Mouse (Mus musculus) myocyte (in vitro differentiated cells): ENCODE measurements around the gene Ybx3. TPM values are rescaled to one million over a fixed set of nuclear protein-coding genes. Genes with fewer than 3 reads are reported as not detected.

ENCODE experiments used
- H3K27me3 ChIP-seq: one replicate; pipeline ENCODE4 v1.6.1; 2011; ENCODE audit not compliant: control insufficient read depth, insufficient read depth, insufficient read length
- H3K36me3 ChIP-seq: one replicate; pipeline ENCODE4 v1.6.1; 2011; ENCODE audit not compliant: control insufficient read depth, insufficient read depth
- H3K4me2 ChIP-seq: one replicate; pipeline ENCODE4 v1.6.1; 2011; ENCODE audit warnings: low read depth, control low read depth
- H3K4me3 ChIP-seq: one replicate; pipeline ENCODE4 v1.5.1; 2011; ENCODE audit warnings: mild to moderate bottlenecking, control low read depth, moderate library complexity
- H3K79me2 ChIP-seq: one replicate; pipeline ENCODE4 v1.6.1; 2011; ENCODE audit not compliant: control insufficient read depth, insufficient read depth
- H3ac ChIP-seq: one replicate; pipeline ENCODE4 v1.6.1; 2011; ENCODE audit not compliant: control insufficient read depth, insufficient read length
- CEBPB ChIP-seq: IDR thresholded peaks from 2 replicates; pipeline ENCODE4 v1.6.1; 2011; ENCODE audit warnings: mild to moderate bottlenecking, moderate library complexity; ENCODE audit not compliant: poor library complexity, insufficient read depth, severe bottlenecking
- E2F4 ChIP-seq: IDR thresholded peaks from one replicate; pipeline ENCODE4 v1.6.1; 2011; ENCODE audit warnings: mild to moderate bottlenecking, control low read depth, moderate library complexity; ENCODE audit not compliant: insufficient read depth
- MAX ChIP-seq: IDR thresholded peaks from one replicate; pipeline ENCODE4 v1.6.1; 2011; ENCODE audit warnings: low read depth, mild to moderate bottlenecking, control low read depth
- MYOD1 ChIP-seq, 3 experiments: IDR thresholded peaks; one replicate each; pipeline ENCODE4 v1.6.1; 2011; ENCODE audit warnings: control low read depth in 2 of 3, low read depth in 2 of 3, mild to moderate bottlenecking in 2 of 3, moderate library complexity in 1 of 3; ENCODE audit not compliant: insufficient read length in 2 of 3, control insufficient read depth in 1 of 3
- MYOG ChIP-seq, 3 experiments: IDR thresholded peaks; one replicate each; pipeline ENCODE4 v1.6.1; 2011; ENCODE audit warnings: control low read depth in 2 of 3, low read depth in 2 of 3, mild to moderate bottlenecking in 2 of 3; ENCODE audit not compliant: insufficient read length in 2 of 3, control insufficient read depth in 1 of 3, insufficient read depth in 1 of 3
- POLR2A ChIP-seq: IDR thresholded peaks from one replicate; pipeline ENCODE4 v1.6.1; 2011; ENCODE audit warnings: low read depth, mild to moderate bottlenecking, control low read depth, moderate library complexity; ENCODE audit not compliant: insufficient read length
- POLR2AphosphoS2 ChIP-seq: IDR thresholded peaks from one replicate; pipeline ENCODE4 v1.6.1; 2011; ENCODE audit warnings: low read depth, control low read depth; ENCODE audit not compliant: insufficient read length
- REST ChIP-seq: IDR thresholded peaks from one replicate; pipeline ENCODE4 v1.6.1; 2011; ENCODE audit warnings: mild to moderate bottlenecking, control low read depth, moderate library complexity; ENCODE audit not compliant: insufficient read depth, insufficient read length
- SRF ChIP-seq: IDR thresholded peaks from one replicate; pipeline ENCODE4 v1.6.1; 2011; ENCODE audit warnings: low read depth; ENCODE audit not compliant: control insufficient read depth, insufficient read length
- TCF12 ChIP-seq: IDR thresholded peaks from one replicate; pipeline ENCODE4 v1.6.1; 2011; ENCODE audit warnings: mild to moderate bottlenecking, control low read depth; ENCODE audit not compliant: poor library complexity, insufficient read depth, severe bottlenecking
- TCF3 ChIP-seq: IDR thresholded peaks from one replicate; pipeline ENCODE4 v1.6.1; 2011; ENCODE audit warnings: low read depth, control low read depth; ENCODE audit not compliant: insufficient read length
- USF1 ChIP-seq: IDR thresholded peaks from one replicate; pipeline ENCODE4 v1.6.1; 2011; ENCODE audit warnings: low read depth, mild to moderate bottlenecking, control low read depth, moderate library complexity
- polyA plus RNA-seq: library from polyadenylated mRNA; unstranded; fragments of >200 nt; fragmentation: generic; extraction: Trizol; gene quantifications from one replicate; pipeline ENCODE4 v1.2.1, GENCODE M21; 2012; ENCODE audit warnings: missing spikeins

Ybx3 gene
- polyA plus RNA-seq, 1 experiment = 768 TPM

GRCm38 (mm10) chr6:131353352-131353919 is 34.8 kb downstream of the Ybx3 start, which contains the start of gene Styk1:
Gene Styk1 (minus strand): TSS chr6:131353597.
- no peak within 1 kb of the TSS for H3ac ChIP-seq
- H3K4me3 ChIP-seq = no peak within 1 kb of the TSS
- no peaks in the 10 kb centered on the region for H3K36me3 ChIP-seq
- TF ChIP-seq MAX (no peak), TCF12 (no peak), TCF3 (no peak), USF1 (no peak), CEBPB (no peak), SRF (no peak), REST (no peak), E2F4 (no peak), POLR2AphosphoS2 (no peak), MYOD1 (IDR thresholded peaks at IDR 0.05; ENCODE audit: control insufficient read depth in 1 of 3, insufficient read length in 2 of 3, low read depth in 2 of 3) (no peak), MYOG (IDR thresholded peaks at IDR 0.05; ENCODE audit: control insufficient read depth in 1 of 3, insufficient read depth in 1 of 3, insufficient read length in 2 of 3, low read depth in 2 of 3) (no peak)
- peak within 1 kb of the TSS; percentile 41 for H3K4me2 ChIP-seq
- H3K27me3 ChIP-seq = no peaks in the 10 kb centered on the region
- H3K79me2 ChIP-seq = no peaks in the 10 kb centered on the region

- TF ChIP-seq MAX (no peak), REST (no peak), CEBPB (no peak), USF1 (no peak), TCF12 (no peak), SRF (no peak), E2F4 (no peak), TCF3 (no peak), POLR2AphosphoS2 (no peak), POLR2A (no peak), MYOG (IDR thresholded peaks at IDR 0.05; ENCODE audit: control insufficient read depth in 1 of 3, insufficient read depth in 1 of 3, insufficient read length in 2 of 3, low read depth in 2 of 3) (no peak)
- H3K4me3 ChIP-seq = no peak overlapping the region
- H3K27me3 ChIP-seq = no peaks in the 10 kb centered on the region
- no peaks in the 10 kb centered on the region for H3K36me3 ChIP-seq
- no peaks in the 10 kb centered on the region for H3K79me2 ChIP-seq
- H3ac ChIP-seq = no peak overlapping the region
- H3K4me2 ChIP-seq = no peak overlapping the region
Measured at GRCm38 (mm10) chr6:131347026-131347425, 41.2 kb downstream of the Ybx3 start.

- Histone ChIP-seq H3K27me3 (no peaks in the 10 kb centered on the region), H3ac (no peak overlapping the region), H3K36me3 (no peaks in the 10 kb centered on the region), H3K4me3 (no peak overlapping the region), H3K4me2 (peak overlapping the region; percentile 0), H3K79me2 (no peaks in the 10 kb centered on the region)
- no peak for TF ChIP-seq USF1
- TF ChIP-seq POLR2AphosphoS2 = no peak
- no peak for TF ChIP-seq MYOD1 (IDR thresholded peaks at IDR 0.05; ENCODE audit: control insufficient read depth in 1 of 3, insufficient read length in 2 of 3, low read depth in 2 of 3)
- no peak for TF ChIP-seq CEBPB
- TF ChIP-seq POLR2A = no peak
- no peak for TF ChIP-seq SRF
- no peak for TF ChIP-seq MAX
- TF ChIP-seq TCF3 = no peak
- no peak for TF ChIP-seq MYOG (IDR thresholded peaks at IDR 0.05; ENCODE audit: control insufficient read depth in 1 of 3, insufficient read depth in 1 of 3, insufficient read length in 2 of 3, low read depth in 2 of 3)
- TF ChIP-seq TCF12 = no peak
- TF ChIP-seq E2F4 = no peak
- no peak for TF ChIP-seq REST
Measured at GRCm38 (mm10) chr6:131344346-131344745, 43.9 kb downstream of the Ybx3 start.

- no peaks in the 10 kb centered on the region for H3K79me2 ChIP-seq
- H3K27me3 ChIP-seq = no peaks in the 10 kb centered on the region
- no peak overlapping the region for H3ac ChIP-seq
- H3K36me3 ChIP-seq = no peaks in the 10 kb centered on the region
- TF ChIP-seq TCF12 (no peak), POLR2AphosphoS2 (no peak), CEBPB (no peak), MYOD1 (IDR thresholded peaks at IDR 0.05; ENCODE audit: control insufficient read depth in 1 of 3, insufficient read length in 2 of 3, low read depth in 2 of 3) (no peak), REST (no peak), SRF (no peak), USF1 (no peak), E2F4 (no peak), TCF3 (no peak), MAX (no peak), MYOG (IDR thresholded peaks at IDR 0.05; ENCODE audit: control insufficient read depth in 1 of 3, insufficient read depth in 1 of 3, insufficient read length in 2 of 3, low read depth in 2 of 3) (no peak), POLR2A (no peak)
- no peak overlapping the region for H3K4me3 ChIP-seq
- peak overlapping the region; percentile 42 for H3K4me2 ChIP-seq
Measured at GRCm38 (mm10) chr6:131340082-131340481, 48.2 kb downstream of the Ybx3 start.

GRCm38 (mm10) chr6:131339309-131339708 is 49.0 kb downstream of the Ybx3 start:
- TF ChIP-seq MAX (no peak), TCF12 (no peak), CEBPB (no peak), USF1 (no peak), POLR2AphosphoS2 (no peak), SRF (no peak), MYOD1 (IDR thresholded peaks at IDR 0.05; ENCODE audit: control insufficient read depth in 1 of 3, insufficient read length in 2 of 3, low read depth in 2 of 3) (no peak), TCF3 (no peak)
- Histone ChIP-seq H3K27me3 (no peaks in the 10 kb centered on the region), H3K79me2 (no peaks in the 10 kb centered on the region), H3K4me2 (peak overlapping the region; percentile 42), H3ac (no peak overlapping the region), H3K4me3 (no peak overlapping the region), H3K36me3 (no peaks in the 10 kb centered on the region)
